Mouse (Mus musculus) adipocyte (in vitro differentiated cells): ENCODE data around the gene Hacd2.

Source experiments
- DNase-seq: peaks from one replicate; pipeline ENCODE4 v3.0.0-alpha.2; 2016; ENCODE audit warnings: low spot score

The Hacd2 gene

DNA sequence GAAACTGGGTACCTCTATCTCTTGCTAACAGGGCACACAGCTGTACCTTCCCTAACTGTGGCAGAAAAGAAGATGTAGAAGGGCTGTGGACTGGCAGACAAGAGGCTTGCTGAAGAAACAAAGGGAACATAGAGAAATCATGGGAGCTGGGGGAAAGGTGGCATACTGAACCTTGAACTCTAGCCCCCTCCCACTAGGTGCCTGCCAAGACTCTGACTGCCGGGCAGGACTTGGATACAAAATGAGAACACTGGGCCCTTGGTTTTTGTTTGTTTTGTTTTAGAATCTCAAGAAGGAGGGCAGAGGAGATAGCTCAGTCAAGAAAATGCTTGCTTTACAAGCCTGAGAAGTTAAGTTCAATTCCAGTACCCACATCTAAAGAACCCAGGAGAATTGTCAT lies 14.9 kb upstream of the Hacd2 start:
- peak; percentile 98 for DNase-seq

DNA sequence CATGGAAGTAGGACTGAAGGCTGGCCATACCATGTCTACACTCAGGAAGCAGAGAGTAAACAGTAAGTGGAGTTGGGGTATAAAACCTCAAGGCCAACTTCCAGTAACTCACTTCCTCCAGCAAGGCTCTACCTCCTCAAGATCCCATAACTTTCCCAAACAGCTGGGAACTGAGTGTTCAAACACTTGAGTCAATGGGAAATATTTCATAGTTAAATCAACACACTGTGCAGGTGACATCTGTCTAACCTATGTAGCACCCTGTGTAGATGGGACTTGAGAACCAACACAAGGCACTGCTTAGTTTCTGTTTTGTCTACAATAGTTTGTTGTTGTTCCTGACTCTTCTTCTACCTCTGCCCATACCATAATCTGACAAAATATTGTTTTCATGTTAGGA lies 13.8 kb upstream of the Hacd2 start:
- peak; percentile 43 for DNase-seq

DNA sequence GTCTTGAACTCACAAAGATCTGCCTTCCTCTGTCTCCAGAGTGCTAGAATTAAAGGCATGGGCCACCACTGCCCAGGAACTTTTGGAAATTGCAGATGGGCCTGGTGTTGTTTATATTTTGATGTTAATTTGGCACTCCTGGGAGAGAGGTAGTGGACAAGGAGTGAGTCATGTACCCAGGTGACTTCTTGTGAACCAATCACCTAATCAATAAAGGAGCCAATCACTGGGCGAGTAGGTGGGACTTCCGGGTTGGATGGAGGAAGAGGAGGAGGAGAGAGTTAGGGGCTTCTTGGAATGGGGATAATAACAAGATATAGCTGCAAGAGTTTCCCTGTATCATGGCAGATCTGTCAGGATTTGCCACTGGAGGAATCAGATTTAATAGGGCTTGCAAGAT lies 8.7 kb upstream of the Hacd2 start:
- no peak for DNase-seq

DNA sequence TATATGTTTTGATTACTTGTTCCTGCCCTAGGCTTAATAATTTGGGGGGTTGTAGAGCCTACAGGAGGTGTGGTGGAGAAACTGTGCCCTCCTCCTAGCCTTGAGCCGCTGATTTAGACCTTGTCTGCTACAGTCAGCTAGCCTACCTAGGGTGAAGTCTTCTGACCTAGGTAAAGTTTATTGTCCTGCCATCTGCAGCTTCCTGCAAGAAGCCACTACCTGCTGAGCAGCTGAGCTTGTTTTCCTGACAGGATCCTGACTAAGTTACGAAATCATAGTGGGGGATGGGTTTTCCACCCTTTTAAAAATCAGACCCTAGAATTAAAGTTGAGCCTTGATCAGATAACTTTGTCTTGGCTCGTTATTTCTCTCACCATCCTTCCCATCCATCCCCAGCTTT lies 5.7 kb upstream of the Hacd2 start:
- DNase-seq = no peak

DNA sequence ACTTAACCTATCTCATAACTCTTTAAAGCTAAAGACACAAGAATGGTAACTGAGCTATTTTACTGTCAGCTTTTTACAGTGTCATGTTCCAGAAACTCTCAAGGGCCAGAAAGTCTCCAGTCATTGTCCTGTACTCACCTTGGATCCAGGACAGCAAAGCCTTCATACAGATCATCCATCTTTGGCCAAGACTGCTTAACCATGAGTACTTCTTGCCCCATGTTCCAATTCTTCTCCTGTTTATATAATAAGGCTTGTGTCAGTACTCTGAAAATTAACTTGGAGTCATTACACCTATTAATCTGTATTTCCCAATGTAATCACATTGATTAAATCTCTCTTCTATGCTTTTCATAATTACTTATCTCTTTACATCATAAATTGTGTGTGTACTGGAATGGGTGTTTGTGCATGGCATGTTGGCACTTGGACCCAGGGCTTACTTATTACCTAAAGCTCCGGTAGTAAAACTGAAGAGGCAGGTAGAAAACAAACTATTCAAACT lies 3.7 kb upstream of the Hacd2 start:
- peak; percentile 39 for DNase-seq

DNA sequence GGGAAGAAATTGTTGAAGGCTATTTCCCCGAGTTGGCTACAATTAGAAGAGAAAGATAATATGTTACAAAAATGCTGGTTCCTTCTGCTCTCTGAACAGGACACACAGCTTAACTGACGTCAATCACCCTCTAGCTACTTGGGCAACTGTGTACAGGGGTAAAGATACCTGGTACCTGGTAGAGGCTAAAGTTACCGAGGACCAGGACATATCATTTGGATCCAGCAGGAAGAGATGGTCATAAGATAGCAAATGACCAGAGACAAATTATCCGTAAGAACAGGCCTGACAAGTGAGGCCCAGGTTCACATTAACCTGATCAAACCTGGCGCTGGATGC lies 356 bp upstream of the Hacd2 start:
- no peak for DNase-seq

DNA sequence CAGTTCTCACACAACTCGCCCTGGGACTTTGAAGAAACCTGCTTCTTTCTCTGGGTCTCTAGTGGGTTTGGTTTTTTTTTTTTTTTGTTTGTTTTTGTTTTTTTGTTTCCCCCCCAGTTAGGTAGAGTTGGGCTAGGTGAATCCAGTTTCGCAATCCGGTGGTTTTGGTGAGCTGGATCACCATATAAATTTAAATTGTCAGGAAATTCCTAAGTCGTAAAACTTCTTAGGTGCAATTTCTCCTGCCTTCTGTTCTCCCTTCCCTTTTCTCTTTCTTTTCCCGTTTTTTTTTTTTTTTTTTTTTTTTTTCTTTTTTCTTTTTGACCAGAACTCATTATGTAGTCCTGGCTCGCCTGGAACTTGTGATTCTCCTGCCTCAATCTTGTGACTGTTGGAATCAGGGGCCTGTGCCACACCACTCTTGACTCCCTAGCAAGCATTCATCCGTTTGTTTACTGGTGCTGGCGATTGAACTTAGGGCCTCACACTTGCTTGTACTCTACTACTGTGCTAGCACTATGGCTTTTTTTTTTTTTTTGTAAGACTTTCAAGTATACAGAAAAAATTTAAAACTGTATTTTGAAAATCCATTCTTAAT lies 1.0 kb downstream of the Hacd2 start:
- peak; percentile 79 for DNase-seq

DNA sequence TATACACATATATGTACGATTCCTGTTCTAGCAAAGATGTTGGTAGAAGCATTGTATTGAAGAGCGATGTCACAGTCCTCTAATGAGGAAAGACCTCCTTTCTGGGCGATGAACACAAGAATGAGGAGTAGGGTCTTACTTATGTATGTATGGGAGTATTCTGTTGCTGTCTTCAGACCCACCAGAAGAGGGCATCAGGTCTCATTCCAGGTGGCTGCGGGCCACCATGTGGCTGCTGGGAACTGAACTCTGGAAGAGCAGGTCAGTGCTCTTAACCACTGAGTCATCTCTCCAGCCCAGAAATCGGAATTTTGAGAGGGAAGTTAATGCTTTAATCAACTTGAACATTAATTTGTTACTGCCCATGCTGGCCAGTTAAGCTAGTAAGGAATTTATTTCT lies 2.1 kb downstream of the Hacd2 start:
- peak; percentile 86 for DNase-seq

DNA sequence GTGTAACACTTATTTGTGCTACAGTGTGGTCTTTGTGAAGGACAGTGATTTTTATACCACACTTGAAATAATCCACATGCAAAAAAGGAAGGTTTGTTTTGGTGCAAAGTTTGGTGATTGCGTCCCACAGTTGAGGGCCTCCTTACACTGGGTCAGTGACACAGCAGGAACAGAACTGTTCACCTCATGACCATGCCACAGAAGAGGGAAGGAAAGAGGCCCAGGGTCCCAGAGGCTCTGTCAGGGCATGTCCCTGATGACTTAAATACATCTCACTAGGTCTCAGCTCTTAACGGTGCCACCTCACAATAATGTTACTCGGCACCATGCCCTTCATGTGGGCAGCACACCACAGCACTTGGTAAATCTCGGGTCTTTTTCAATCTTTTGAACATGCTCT lies 3.1 kb downstream of the Hacd2 start:
- DNase-seq = peak; percentile 57

DNA sequence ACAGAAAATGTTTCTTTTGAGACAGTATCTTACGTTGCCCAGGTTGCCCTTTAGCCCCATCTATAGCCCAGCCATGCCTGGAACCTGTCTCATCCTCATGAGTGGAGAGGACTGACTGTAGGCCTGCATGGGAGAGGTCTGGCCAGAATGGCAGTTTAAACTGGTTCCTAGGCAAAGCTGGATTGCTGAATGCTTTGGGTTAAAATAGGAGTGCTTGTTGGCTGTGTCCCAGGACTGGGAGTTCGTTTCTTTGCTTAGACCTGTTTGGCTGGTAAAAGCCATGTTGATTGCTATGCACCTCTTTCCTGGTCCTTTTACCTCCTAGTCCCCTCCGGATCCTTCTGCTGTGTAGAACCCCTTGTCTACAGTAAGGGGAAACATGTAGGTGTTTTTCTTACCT lies 11.0 kb downstream of the Hacd2 start:
- peak; percentile 70 for DNase-seq

DNA sequence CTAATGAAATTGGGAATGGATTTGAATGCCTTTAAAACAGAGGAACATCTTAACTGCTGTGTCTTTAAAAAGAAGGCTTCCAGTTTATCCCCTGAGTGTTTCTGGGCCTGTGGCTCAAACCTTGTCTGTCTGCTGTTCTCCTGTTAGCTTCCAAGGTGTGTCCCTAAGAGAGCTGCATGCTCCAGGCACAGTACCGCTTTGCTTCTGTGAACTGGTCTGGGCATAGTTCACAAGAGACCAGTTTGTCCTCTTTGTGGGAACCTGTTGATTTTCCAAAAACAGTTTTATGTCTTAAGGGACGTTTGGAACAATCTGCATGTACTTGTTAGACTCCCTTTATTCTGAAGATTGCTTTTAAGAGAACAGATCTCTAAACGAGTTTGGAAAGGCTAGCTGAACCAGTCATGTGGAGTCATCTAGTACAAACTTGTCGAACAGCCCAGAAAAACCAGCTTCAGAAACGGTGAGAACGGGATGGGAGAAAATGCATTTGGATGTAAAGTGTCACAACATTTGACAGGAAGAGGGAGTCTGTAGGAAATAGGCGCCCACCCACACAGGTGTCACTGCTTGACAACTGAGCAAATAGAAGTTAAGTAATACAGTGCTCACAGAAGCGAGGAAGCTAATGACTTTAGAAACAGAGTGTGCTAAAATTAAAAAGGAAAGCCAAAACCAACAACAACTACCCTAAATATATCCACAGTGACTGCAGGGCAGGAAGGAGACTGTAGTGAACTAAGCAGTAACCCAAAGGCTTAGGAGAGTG lies 11.8 kb downstream of the Hacd2 start:
- DNase-seq = no peak

DNA sequence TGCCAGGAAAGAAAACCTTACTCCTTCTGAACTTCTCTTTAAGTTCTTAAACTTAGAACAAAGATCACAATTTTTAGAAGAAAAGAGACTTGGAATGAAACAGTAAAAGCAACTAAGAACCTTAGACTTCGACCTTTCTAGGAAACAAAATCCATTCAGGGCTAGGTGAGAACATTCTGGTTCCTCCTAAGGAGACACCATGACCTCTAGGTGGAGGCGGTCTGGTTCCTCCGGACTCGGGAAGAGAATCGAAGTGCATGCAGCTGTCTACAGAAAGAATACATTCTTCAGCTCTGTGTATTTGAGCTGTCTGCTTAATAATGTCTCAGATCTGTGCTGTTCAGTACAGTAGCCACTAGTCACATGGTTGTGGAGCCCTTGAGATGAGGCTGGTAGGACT lies 12.7 kb downstream of the Hacd2 start:
- DNase-seq = no peak

DNA sequence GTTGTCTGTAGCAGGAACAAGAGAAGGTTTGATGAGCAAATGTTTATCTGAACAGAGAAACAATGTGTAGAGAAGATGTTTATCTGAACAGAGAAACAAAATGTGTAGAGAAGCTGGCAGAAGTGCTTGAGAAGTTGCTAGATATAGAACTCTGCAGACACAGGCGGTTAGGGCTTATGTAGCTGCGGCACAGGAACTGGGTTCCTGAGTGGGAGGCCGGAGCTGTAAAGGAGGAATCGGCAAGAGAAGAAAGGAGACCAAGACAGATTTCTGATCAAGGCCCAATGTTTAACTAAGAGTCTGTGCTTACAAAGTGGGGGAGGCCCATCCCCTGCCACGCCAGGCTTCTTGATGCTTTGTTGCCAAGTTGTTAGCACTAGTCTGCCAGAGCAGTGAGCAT lies 14.5 kb downstream of the Hacd2 start:
- no peak for DNase-seq

DNA sequence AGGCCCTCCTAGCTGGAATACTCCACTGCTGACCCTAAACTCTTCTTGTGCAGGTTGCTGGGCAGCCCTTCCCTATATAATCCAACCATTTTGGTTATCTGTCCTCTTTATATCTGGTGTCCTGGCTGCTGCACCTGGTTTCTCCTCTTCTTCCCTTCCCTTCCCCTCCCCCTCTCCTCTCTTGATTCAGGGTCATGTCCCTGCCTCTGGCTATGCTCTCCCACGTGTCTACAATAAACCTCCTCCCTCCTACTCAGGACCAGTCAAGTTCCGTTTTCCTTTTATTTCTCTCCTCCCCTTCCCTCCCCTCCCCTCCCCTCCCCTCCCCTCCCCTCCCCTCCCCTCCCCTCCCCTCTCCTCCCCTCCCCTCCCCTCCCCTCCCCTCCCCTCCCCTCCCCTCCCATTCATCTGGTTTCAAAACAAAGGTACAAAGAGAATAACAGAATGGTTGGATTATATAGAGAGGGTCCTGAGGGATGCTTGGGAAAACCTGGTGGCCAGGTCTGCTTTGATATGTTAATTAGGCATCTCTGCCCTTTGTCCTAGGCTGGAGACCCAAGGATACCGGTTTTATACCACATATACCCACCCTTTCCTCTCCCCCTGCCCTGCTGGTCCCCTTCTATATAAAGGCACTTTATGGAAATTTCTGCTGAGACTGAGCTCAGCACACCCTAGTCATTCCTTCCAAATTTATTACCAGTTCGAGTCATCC lies 16.3 kb downstream of the Hacd2 start:
- no peak for DNase-seq

DNA sequence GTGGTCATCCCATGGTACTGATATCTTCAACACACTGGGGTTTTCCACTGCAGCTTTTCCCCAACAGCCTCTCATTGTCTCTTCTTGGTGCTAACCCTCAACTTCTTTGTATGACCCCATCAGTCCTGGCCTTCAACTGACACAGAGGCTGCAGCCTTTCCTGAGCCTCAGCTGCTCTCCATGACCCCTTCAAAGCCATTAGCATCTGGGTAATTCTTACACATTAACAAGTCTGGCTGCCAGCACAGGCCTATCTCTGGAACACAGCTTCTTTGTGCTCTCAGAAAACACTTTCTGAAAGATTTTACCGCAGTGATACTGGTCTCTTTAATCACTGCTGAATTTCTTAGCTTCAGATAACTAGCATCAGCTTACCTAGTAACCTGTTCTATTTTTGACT lies 17.9 kb downstream of the Hacd2 start:
- no peak for DNase-seq

DNA sequence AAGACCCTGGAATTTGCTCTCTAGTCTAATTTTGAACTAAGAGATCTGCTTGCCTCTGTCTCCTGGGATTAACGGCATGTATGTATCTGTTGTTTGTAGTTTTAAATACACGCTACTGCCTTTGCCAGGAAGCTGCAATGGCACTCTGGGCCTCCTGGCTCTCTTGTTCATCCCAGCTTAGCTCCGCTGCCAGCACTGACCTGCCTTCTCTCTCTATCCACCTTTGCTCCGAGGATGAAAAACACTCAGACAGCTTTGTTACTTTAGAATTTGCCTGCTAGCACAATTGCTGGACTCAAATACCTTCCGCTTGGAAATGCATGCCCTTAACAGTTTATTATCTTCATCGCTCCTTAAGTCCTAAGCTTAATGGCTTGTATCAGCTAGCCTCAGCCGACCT lies 18.8 kb downstream of the Hacd2 start:
- DNase-seq = no peak

DNA sequence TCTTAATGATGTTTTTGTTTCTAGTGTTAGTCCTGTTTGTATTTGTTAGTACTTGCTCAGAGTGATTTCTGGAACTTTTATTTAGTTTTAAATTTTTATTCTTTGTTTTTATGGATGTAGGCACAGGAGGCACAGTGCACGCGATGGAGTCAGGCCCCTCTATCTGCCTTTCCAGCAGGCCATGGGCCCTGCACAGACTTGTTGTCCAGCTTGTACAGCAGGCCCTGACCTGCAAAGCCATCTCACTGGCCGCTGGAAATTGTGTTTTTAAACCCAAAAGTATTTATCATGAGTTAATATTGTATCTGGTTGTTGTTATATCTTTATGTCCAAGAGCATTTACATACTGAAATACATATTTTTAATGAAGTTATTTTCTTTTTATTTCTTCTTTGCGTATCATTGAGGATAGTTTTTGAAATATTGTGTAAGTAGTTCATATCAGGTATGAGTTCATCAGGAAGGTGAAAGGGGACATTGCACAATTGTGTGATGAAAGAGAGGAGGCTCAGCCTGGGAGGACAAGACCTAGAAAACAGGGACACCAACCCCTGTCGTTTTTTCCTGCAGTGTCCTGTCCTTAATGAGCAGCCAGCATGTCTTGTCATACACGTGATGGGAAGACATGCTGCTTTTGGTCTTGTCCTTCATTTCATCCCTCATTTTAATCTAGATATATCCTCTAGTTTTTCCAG lies 24.0 kb downstream of the Hacd2 start:
- DNase-seq = no peak

DNA sequence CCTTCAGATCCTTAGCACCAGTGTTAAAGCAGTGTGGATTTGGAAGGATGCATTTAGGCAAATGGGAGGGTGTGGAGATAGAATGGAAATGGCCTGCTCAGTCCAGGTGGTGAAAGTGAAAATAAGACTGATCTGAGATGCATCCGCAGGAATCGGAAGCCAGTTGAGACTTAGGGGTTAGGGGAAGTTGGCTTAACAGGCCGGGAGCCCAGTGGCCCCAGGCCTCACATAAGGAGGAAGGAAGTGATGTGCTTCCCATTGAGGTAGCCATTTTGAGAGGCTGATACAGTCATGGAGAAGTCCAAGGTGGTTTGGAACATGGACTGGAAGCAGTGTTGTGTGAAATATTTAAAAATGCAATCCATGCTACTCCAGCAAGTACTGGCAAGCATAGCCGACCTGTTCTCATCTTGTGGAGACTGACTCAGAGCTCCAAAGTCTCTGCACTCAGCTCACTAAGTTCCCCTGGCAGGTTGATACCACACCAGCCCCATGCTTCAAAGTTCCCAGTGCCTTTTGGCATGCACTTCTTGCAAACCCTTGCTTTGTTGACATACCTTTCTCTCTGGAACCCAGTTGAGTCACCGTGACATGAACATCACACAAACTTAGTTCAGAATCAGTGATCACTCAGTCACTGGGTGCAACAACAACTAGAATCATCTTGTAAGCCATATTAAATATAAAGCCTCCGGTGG lies 25.2 kb downstream of the Hacd2 start:
- no peak for DNase-seq

DNA sequence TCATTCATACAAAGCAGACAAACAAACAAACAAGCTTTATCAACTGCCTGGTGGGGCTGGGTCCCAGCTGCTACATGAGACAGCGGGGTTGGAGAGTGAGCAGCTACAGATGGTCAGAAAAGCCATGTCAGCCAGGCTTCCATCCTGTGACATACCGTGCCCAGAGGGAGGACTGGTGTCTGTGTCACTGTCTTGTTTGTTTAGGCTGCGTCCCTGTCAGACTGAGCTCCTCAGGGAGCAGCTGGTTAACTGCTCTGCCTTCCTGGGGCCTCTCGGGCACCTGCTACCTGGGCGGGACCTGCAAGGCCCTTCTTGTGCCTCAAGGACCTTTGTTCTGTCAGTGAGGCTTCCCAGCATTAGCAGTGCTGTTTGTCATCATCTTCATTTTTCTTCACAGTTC lies 28.8 kb downstream of the Hacd2 start:
- DNase-seq = no peak

DNA sequence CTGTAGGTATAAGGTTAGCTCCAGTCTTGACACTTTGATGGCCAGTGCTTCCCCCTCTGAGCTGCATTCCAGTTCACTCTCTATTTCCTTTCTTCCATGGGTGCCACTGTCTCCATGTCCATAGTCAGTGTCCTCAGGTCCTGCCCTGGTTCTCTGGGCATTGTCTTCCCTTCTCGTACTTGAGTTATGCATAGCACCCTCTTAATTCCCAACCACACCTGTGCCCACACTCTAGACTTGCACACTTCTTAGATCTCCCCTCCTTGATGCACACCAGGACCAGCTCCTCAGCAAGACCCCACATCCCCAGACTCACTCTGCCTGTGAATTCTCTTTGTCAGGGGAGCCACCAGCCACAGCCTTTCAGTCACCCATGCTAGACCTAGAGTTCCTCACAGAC lies 30.0 kb downstream of the Hacd2 start:
- no peak for DNase-seq

DNA sequence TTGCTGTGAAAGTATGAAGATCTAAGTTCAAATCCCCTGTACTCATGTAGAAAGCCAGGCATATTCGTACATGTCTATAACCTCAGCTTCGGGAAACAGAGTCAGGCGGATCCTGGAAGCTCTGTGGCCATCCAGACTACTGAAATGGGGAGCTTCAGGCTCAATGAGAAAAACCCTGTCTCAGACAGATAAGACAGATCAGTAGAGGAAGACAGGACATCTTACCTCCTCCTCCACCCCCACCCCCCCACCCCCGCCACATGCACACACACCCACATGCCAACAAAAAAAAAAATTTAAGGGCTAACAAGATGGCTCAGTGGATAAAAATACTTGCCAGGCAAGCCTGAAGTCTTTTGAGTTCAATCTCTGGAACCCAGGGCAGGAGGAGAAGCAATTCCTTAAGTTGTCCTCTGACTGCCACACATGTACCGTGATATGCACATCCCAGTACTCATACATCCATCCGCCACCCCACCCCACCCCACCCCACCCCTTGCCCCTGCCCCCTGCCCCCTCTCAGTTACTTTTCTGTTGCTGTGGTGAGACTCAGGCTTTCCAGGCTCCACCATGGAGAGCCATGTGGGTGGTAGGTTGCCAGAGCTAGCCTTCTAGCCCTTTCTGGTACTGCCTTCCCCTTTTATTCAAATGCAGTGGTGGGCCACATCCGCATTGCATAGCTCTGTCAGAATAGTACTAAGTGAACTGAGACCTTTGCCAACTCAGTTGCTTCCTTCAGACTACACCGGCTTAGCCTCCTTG lies 32.4 kb downstream of the Hacd2 start:
- no peak for DNase-seq

DNA sequence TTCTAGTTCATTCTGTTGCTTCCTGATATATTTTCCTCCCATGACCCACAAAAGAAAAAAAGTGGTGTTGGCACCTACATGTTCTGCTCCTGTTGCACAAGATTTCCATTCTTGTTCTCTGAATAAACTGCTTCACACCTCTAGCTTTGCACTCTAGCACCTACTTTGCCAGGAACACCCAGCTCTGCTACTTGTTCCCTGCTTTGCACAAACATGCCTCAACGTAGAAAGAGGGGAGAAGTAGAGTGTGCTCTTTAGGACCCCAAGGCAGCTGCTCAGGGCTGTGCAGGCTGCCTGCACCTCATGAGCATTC lies 32.9 kb downstream of the Hacd2 start:
- peak; percentile 55 for DNase-seq
